ENCODE assay signal across 8 mouse cellular contexts in the genomic region with DNA sequence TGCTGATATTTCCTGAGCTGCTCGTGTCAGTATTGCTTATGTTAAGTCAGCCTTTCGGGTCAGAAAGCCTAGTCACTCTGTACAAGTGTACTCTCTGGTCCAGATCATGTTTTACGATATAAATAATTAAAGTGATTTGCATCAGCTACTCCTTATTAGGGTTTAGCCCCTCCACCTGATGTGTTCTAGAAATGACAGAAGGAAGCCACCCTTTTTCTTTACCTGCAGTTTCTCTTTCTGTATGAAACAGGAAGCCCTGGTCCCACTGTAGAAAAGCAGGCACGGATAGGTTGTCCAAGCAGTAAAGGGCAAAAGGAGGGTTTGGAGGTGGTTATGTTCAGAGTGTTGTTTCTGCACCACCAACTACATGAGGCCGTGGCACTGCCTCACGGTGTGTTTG. TPM values are rescaled to one million over a fixed set of nuclear protein-coding genes. Genes with fewer than 3 reads are reported as not detected.
DNase-seq lines count a peak whose midpoint lies in the region; ATAC-seq and TF ChIP-seq lines count a peak whose summit lies in the region.

No protein-coding gene starts in this region.

- H3K27me3 ChIP-seq in kidney, embryonic 16.5 days (ENCODE audit: insufficient read depth, low read length): no peaks in the 10 kb centered on the region
- no peaks in the 10 kb centered on the region for H3K27me3 ChIP-seq in intestine, embryonic 14.5 days (replicated peaks; ENCODE audit: control insufficient read depth, insufficient read depth, low read length)
- H3K27me3 ChIP-seq in myocyte (ENCODE audit: control insufficient read depth, insufficient read depth, insufficient read length): no peaks in the 10 kb centered on the region
- no peaks in the 10 kb centered on the region for H3K27me3 ChIP-seq in cerebellum, adult 2 months (ENCODE audit: control insufficient read depth, insufficient read depth, low read length)

- no peaks in the 10 kb centered on the region for H3K9me3 ChIP-seq in kidney, embryonic 16.5 days (ENCODE audit: low read length)
- no peaks in the 10 kb centered on the region for H3K9me3 ChIP-seq in intestine, embryonic 14.5 days (ENCODE audit: control insufficient read depth, low read length)

- H3ac ChIP-seq in myocyte (ENCODE audit: control insufficient read depth, insufficient read length): peak overlapping the region; percentile 52

- H3K9ac ChIP-seq in kidney, embryonic 16.5 days (replicated peaks; ENCODE audit: low read length): peak overlapping the region; percentile 95
- H3K9ac ChIP-seq in intestine, embryonic 14.5 days (ENCODE audit: low read length): no peak overlapping the region

- TF ChIP-seq CTCF in cortical plate, adult 2 months (IDR thresholded peaks at IDR 0.05; ENCODE audit: extremely low read depth, insufficient read depth, low read length): no peak
- no peak for TF ChIP-seq CTCF in cerebellum, adult 2 months (IDR thresholded peaks at IDR 0.05; ENCODE audit: borderline replicate concordance, insufficient read depth, low read depth, low read length)

- no peak overlapping the region for H3K27ac ChIP-seq in kidney, embryonic 16.5 days (ENCODE audit: low read length)
- H3K27ac ChIP-seq in cortical plate, adult 2 months (ENCODE audit: insufficient read depth, low read length): no peak overlapping the region
- H3K27ac ChIP-seq in intestine, embryonic 14.5 days (ENCODE audit: low read depth): no peak overlapping the region
- no peak overlapping the region for H3K27ac ChIP-seq in cerebellum, adult 2 months (ENCODE audit: insufficient read depth, low read length)

- TF ChIP-seq POLR2A in cortical plate, adult 2 months (IDR thresholded peaks at IDR 0.05; ENCODE audit: extremely low read depth, insufficient read depth, low read length): no peak
- no peak for TF ChIP-seq POLR2A in myocyte (IDR thresholded peaks at IDR 0.05; ENCODE audit: insufficient read length, low read depth)
- TF ChIP-seq POLR2A in cerebellum, adult 2 months (IDR thresholded peaks at IDR 0.05; ENCODE audit: borderline replicate concordance, insufficient read depth, low read length): no peak

- peaks cover 52% of the 10 kb centered on the region for H3K79me2 ChIP-seq in myocyte (ENCODE audit: control insufficient read depth, insufficient read depth)

- H3K36me3 ChIP-seq in kidney, embryonic 16.5 days (ENCODE audit: insufficient read depth, low read length): peaks cover 22% of the 10 kb centered on the region
- H3K36me3 ChIP-seq in intestine, embryonic 14.5 days (ENCODE audit: control insufficient read depth, insufficient read depth, low read length): peaks cover 56% of the 10 kb centered on the region
- peaks cover 44% of the 10 kb centered on the region for H3K36me3 ChIP-seq in myocyte (ENCODE audit: control insufficient read depth, insufficient read depth)

- no peak for DNase-seq in kidney, adult 11 months
- DNase-seq in intestine, embryonic 14.5 days (ENCODE audit: low spot score): no peak
- no peak for DNase-seq in cerebellum, adult 2 months
- no peak for DNase-seq in testis, postnatal 14 days (ENCODE audit: low spot score)

- peak overlapping the region; percentile 80 for H3K4me2 ChIP-seq in kidney, embryonic 16.5 days (replicated peaks; ENCODE audit: low read depth, low read length)
- H3K4me2 ChIP-seq in intestine, embryonic 14.5 days (ENCODE audit: low read length): peak overlapping the region; percentile 65
- peak overlapping the region; percentile 72 for H3K4me2 ChIP-seq in myocyte (ENCODE audit: low read depth)

- WGBS in kidney, embryonic 16.5 days: 75% methylated on average over 6 of the region's 6 CpGs
- 81% methylated on average over 6 of the region's 6 CpGs for WGBS in intestine, embryonic 14.5 days
- 64% methylated on average over 6 of the region's 6 CpGs for WGBS in cerebellum, adult 2 months

- no peak for ATAC-seq in kidney, embryonic 16.5 days (ENCODE audit: low FRiP score, low TSS enrichment)
- ATAC-seq in intestine, embryonic 14.5 days (replicated peaks; ENCODE audit: low FRiP score, low TSS enrichment, low read depth): no peak
- no peak for ATAC-seq in frontal cortex, adult (ENCODE audit: low TSS enrichment)

- H3K4me1 ChIP-seq in kidney, embryonic 16.5 days (ENCODE audit: insufficient read depth, low read length): peaks cover 11% of the 10 kb centered on the region
- H3K4me1 ChIP-seq in cortical plate, adult 2 months (ENCODE audit: control insufficient read depth, insufficient read depth, low read length): peaks cover 2% of the 10 kb centered on the region; the same call in 1 of the 2 replicates
- H3K4me1 ChIP-seq in intestine, embryonic 14.5 days (replicated peaks; ENCODE audit: control insufficient read depth, insufficient read depth, low read length): peaks cover 7% of the 10 kb centered on the region
- peaks cover 9% of the 10 kb centered on the region for H3K4me1 ChIP-seq in cerebellum, adult 2 months (ENCODE audit: control insufficient read depth, insufficient read depth, low read length)

- peak overlapping the region; percentile 74 for H3K4me3 ChIP-seq in kidney, embryonic 16.5 days (ENCODE audit: low read length)
- peak overlapping the region; percentile 79; the same call in 1 of the 2 replicates for H3K4me3 ChIP-seq in cortical plate, adult 2 months (ENCODE audit: insufficient read depth, low read length)
- H3K4me3 ChIP-seq in intestine, embryonic 14.5 days (ENCODE audit: low read depth, low read length): peak overlapping the region; percentile 77
- H3K4me3 ChIP-seq in myocyte: peak overlapping the region; percentile 100
- H3K4me3 ChIP-seq in cerebellum, adult 2 months (replicated peaks; ENCODE audit: insufficient read depth, low read depth, low read length): no peak overlapping the region

TF ChIP-seq in myocyte, 11 proteins besides CTCF, POLR2A, EP300 and RAD21:
- TF ChIP-seq POLR2AphosphoS2 (IDR thresholded peaks at IDR 0.05; ENCODE audit: insufficient read length, low read depth) (no peak), REST (IDR thresholded peaks at IDR 0.05; ENCODE audit: insufficient read depth, insufficient read length) (no peak), TCF12 (IDR thresholded peaks at IDR 0.05; ENCODE audit: insufficient read depth, poor library complexity, severe bottlenecking) (no peak), CEBPB (IDR thresholded peaks at IDR 0.05; ENCODE audit: insufficient read depth, poor library complexity, severe bottlenecking) (no peak), USF1 (IDR thresholded peaks at IDR 0.05; ENCODE audit: low read depth) (no peak), MYOG (IDR thresholded peaks at IDR 0.05; ENCODE audit: control insufficient read depth in 1 of 3, insufficient read depth in 1 of 3, insufficient read length in 2 of 3, low read depth in 2 of 3) (no peak), MYOD1 (IDR thresholded peaks at IDR 0.05; ENCODE audit: control insufficient read depth in 1 of 3, insufficient read length in 2 of 3, low read depth in 2 of 3) (no peak), MAX (IDR thresholded peaks at IDR 0.05; ENCODE audit: low read depth) (no peak), TCF3 (IDR thresholded peaks at IDR 0.05; ENCODE audit: insufficient read length, low read depth) (no peak), SRF (IDR thresholded peaks at IDR 0.05; ENCODE audit: control insufficient read depth, insufficient read length, low read depth) (no peak), E2F4 (IDR thresholded peaks at IDR 0.05; ENCODE audit: insufficient read depth) (no peak)

RNA-seq across cellular contexts. Expression of a gene that starts 1.5 kb away (rescaled TPM):
- polyA plus RNA-seq in kidney, embryonic 16.5 days (2015; fragmentation: Nextera tagmentation; extraction: Ambion mirVana): 13.4 and 14.0 TPM in 2 replicates
- polyA plus RNA-seq in cortical plate, adult 2 months (2012; rRNA removed): 13.2 and 14.5 TPM in 2 replicates
- polyA plus RNA-seq in intestine, embryonic 14.5 days (2014; fragmentation: Nextera tagmentation; extraction: Ambion mirVana): 11.9 and 13.2 TPM in 2 replicates
- polyA plus RNA-seq in myocyte (2012; fragmentation: generic; extraction: Trizol): 12.9 TPM
- 14.9 and 17.0 TPM in 2 replicates for polyA plus RNA-seq in cerebellum, adult 2 months (2012; rRNA removed)

RNA-seq across cellular contexts. Expression of a gene that starts 47.1 kb away (rescaled TPM):
- 34.8 and 37.2 TPM in 2 replicates for polyA plus RNA-seq in kidney, embryonic 16.5 days (2015; fragmentation: Nextera tagmentation; extraction: Ambion mirVana)
- polyA plus RNA-seq in cortical plate, adult 2 months (2012; rRNA removed): 41.5 and 42.0 TPM in 2 replicates
- 41.6 and 41.7 TPM in 2 replicates for polyA plus RNA-seq in intestine, embryonic 14.5 days (2014; fragmentation: Nextera tagmentation; extraction: Ambion mirVana)
- polyA plus RNA-seq in myocyte (2012; fragmentation: generic; extraction: Trizol): 36.5 TPM
- polyA plus RNA-seq in cerebellum, adult 2 months (2012; rRNA removed): 42.1 and 52.5 TPM in 2 replicates

RNA-seq across cellular contexts. Expression of a gene that starts 47.6 kb away (rescaled TPM):
- 41.6 and 43.8 TPM in 2 replicates for polyA plus RNA-seq in kidney, embryonic 16.5 days (2015; fragmentation: Nextera tagmentation; extraction: Ambion mirVana)
- polyA plus RNA-seq in cortical plate, adult 2 months (2012; rRNA removed): 95.8 and 103 TPM in 2 replicates
- 46.0 and 54.4 TPM in 2 replicates for polyA plus RNA-seq in intestine, embryonic 14.5 days (2014; fragmentation: Nextera tagmentation; extraction: Ambion mirVana)
- 82.5 TPM for polyA plus RNA-seq in myocyte (2012; fragmentation: generic; extraction: Trizol)
- 85.5 and 85.8 TPM in 2 replicates for polyA plus RNA-seq in cerebellum, adult 2 months (2012; rRNA removed)

RNA-seq across cellular contexts. Expression of a gene that starts 58.6 kb away (rescaled TPM):
- polyA plus RNA-seq in kidney, embryonic 16.5 days (2015; fragmentation: Nextera tagmentation; extraction: Ambion mirVana): 0.46 and 0.61 TPM in 2 replicates
- 52.7 and 53.7 TPM in 2 replicates for polyA plus RNA-seq in cortical plate, adult 2 months (2012; rRNA removed)
- polyA plus RNA-seq in intestine, embryonic 14.5 days (2014; fragmentation: Nextera tagmentation; extraction: Ambion mirVana): 1.0 and 1.5 TPM in 2 replicates
- not detected for polyA plus RNA-seq in myocyte (2012; fragmentation: generic; extraction: Trizol)
- polyA plus RNA-seq in cerebellum, adult 2 months (2012; rRNA removed): 71.9 and 72.6 TPM in 2 replicates
